Mouse (Mus musculus): ENCODE data around the gene Tesc.

The Tesc gene

GRCm38 (mm10) chr5:118042599-118042998, 15.1 kb downstream of the Tesc start:
- no peak for DNase-seq (ENCODE audit: low spot score in 2 of 2)

- DNase-seq (ENCODE audit: low spot score in 2 of 2), result no peak
These were observed 16.2 kb downstream of the Tesc start for GRCm38 (mm10) chr5:118043761-118044160.

- no peak for DNase-seq (ENCODE audit: low spot score in 2 of 2)
These were observed 17.4 kb downstream of the Tesc start for GRCm38 (mm10) chr5:118044907-118045306.

GRCm38 (mm10) chr5:118045385-118045784, 17.8 kb downstream of the Tesc start:
- no peak for DNase-seq (ENCODE audit: low spot score in 2 of 2)

GRCm38 (mm10) chr5:118047091-118047757, 19.7 kb downstream of the Tesc start:
- no peak for DNase-seq (ENCODE audit: low spot score in 2 of 2)

GRCm38 (mm10) chr5:118048412-118048811, 20.9 kb downstream of the Tesc start:
- DNase-seq (ENCODE audit: low spot score in 2 of 2), result no peak

- DNase-seq (ENCODE audit: low spot score in 2 of 2), result no peak
These were observed 21.4 kb downstream of the Tesc start for GRCm38 (mm10) chr5:118048928-118049327.

GRCm38 (mm10) chr5:118050743-118051142, 23.2 kb downstream of the Tesc start:
- DNase-seq (ENCODE audit: low spot score in 2 of 2), result no peak

- no peak for DNase-seq (ENCODE audit: low spot score in 2 of 2)
These were observed 24.6 kb downstream of the Tesc start for GRCm38 (mm10) chr5:118051981-118052662.

GRCm38 (mm10) chr5:118053205-118053604, 25.7 kb downstream of the Tesc start:
- DNase-seq (ENCODE audit: low spot score in 2 of 2), result no peak

- DNase-seq (ENCODE audit: low spot score in 2 of 2), result no peak
These were observed 30.1 kb downstream of the Tesc start for GRCm38 (mm10) chr5:118057508-118058111.

- no peak for DNase-seq (ENCODE audit: low spot score in 2 of 2)
These were observed 31.3 kb downstream of the Tesc start for GRCm38 (mm10) chr5:118058858-118059257.

- DNase-seq (ENCODE audit: low spot score in 2 of 2), result no peak
These were observed 32.1 kb downstream of the Tesc start for GRCm38 (mm10) chr5:118059646-118060045.

GRCm38 (mm10) chr5:118061391-118061790, 33.8 kb downstream of the Tesc start:
- DNase-seq (ENCODE audit: low spot score in 2 of 2), result no peak

GRCm38 (mm10) chr5:118063181-118063621, 35.7 kb downstream of the Tesc start:
- peak in 1 of 2 experiments; percentile 34 for DNase-seq (ENCODE audit: low spot score in 2 of 2)

GRCm38 (mm10) chr5:118064284-118064901, 36.9 kb downstream of the Tesc start:
- no peak for DNase-seq (ENCODE audit: low spot score in 2 of 2)

- DNase-seq (ENCODE audit: low spot score in 2 of 2), result no peak
These were observed 38.1 kb downstream of the Tesc start for GRCm38 (mm10) chr5:118065516-118066255.

- DNase-seq (ENCODE audit: low spot score in 2 of 2), result peak; percentile 56 to 60
These were observed 39.3 kb downstream of the Tesc start for GRCm38 (mm10) chr5:118066828-118067227.

- no peak for DNase-seq (ENCODE audit: low spot score in 2 of 2)
These were observed 40.0 kb downstream of the Tesc start for GRCm38 (mm10) chr5:118067572-118067971.

- DNase-seq (ENCODE audit: low spot score in 2 of 2), result no peak
These were observed 40.5 kb downstream of the Tesc start for GRCm38 (mm10) chr5:118067984-118068494.

- DNase-seq (ENCODE audit: low spot score in 2 of 2), result peak; percentile 65 to 66
These were observed 41.8 kb downstream of the Tesc start for GRCm38 (mm10) chr5:118069315-118069714.

Data from right cerebral cortex, postnatal 36 days (tissue).